Mouse (Mus musculus) embryonic fibroblast, embryonic 13.5 days (primary cell): Measurements from ENCODE around the gene Rasgrp3.

Source experiments
- CTCF ChIP-seq: IDR thresholded peaks from 2 replicates; pipeline ENCODE4 v1.5.1; 2011; ENCODE audit warnings: mild to moderate bottlenecking, control low read depth, low read length, moderate library complexity, borderline replicate concordance; ENCODE audit not compliant: insufficient read depth
- POLR2A ChIP-seq: IDR thresholded peaks from 2 replicates; pipeline ENCODE4 v1.6.1; 2011; ENCODE audit warnings: low read depth, mild to moderate bottlenecking, control low read depth, low read length, moderate library complexity

- TF ChIP-seq CTCF (no peak), POLR2A (no peak)
Measured at GRCm38 (mm10) chr17:75506097-75506675, 70.5 kb downstream of the Rasgrp3 start.
